Mouse (Mus musculus): ENCODE data around the gene Otop3. TPM values are rescaled to one million over a fixed set of nuclear protein-coding genes. Genes with fewer than 3 reads are reported as not detected.

Otop3 gene
- polyA plus RNA-seq, 1 experiment from 2014 or later, result not detected

GRCm38 (mm10) chr11:115300745-115301144, 33.8 kb upstream of the Otop3 start:
- no peaks in the 10 kb centered on the region for H3K36me3 ChIP-seq (ENCODE audit: control insufficient read depth, insufficient read depth, low read length)
- H3K4me2 ChIP-seq (ENCODE audit: low read length), result no peak overlapping the region
- no peak overlapping the region for H3K4me3 ChIP-seq (ENCODE audit: control insufficient read depth in 1 of 2, insufficient read depth in 1 of 2, low read depth in 1 of 2, low read length in 2 of 2)
- H3K27ac ChIP-seq (replicated peaks in 1 of 2; ENCODE audit: control insufficient read depth in 1 of 2, insufficient read depth in 1 of 2, low read depth in 2 of 2, low read length in 2 of 2), result no peak overlapping the region
- no peaks in the 10 kb centered on the region for H3K9me3 ChIP-seq (ENCODE audit: control insufficient read depth, low read length)
- ATAC-seq (ENCODE audit: insufficient number of reproducible peaks, insufficient read depth, low FRiP score, low read depth), result no peak
- no peak overlapping the region for H3K9ac ChIP-seq (ENCODE audit: low read length)
- peaks cover 12% of the 10 kb centered on the region for H3K27me3 ChIP-seq (ENCODE audit: control insufficient read depth, insufficient read depth, low read length)
- H3K4me1 ChIP-seq (ENCODE audit: control insufficient read depth in 2 of 2, insufficient read depth in 2 of 2, low read length in 2 of 2), result peaks cover 2 to 3% of the 10 kb centered on the region in 2 experiments; a peak in 1 of 4 replicates
- 79% methylated on average over 4 of the region's 4 CpGs for WGBS

DNA sequence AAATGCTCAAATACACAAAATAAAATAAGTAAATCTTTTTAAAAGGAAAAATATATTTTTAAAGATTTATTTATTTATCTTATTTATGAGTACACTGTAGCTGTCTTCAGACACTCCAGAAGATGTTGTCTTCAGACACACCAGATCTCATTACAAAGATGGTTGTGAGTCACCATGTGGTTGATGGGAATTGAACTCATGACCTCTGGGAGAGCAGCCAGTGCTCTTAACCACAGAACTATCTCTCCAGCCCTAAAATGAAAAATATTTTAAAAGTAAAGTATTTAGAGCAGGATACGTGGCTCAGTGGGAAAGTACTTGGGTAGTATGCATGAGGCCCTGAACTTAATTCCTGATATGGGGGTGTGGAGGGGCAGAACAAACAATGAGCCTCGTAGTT, 33.2 kb upstream of the Otop3 start:
- no peak overlapping the region for H3K4me2 ChIP-seq (ENCODE audit: low read length)
- H3K27ac ChIP-seq (replicated peaks in 1 of 2; ENCODE audit: control insufficient read depth in 1 of 2, insufficient read depth in 1 of 2, low read depth in 2 of 2, low read length in 2 of 2), result no peak overlapping the region
- H3K27me3 ChIP-seq (ENCODE audit: control insufficient read depth, insufficient read depth, low read length), result peaks cover 12% of the 10 kb centered on the region
- peaks cover 2 to 4% of the 10 kb centered on the region in 2 experiments; a peak in 1 of 4 replicates for H3K4me1 ChIP-seq (ENCODE audit: control insufficient read depth in 2 of 2, insufficient read depth in 2 of 2, low read length in 2 of 2)
- whole genome bisulfite sequencing, result 83% methylated on average over 2 of the region's 2 CpGs
- no peaks in the 10 kb centered on the region for H3K36me3 ChIP-seq (ENCODE audit: control insufficient read depth, insufficient read depth, low read length)
- H3K9ac ChIP-seq (ENCODE audit: low read length), result no peak overlapping the region
- no peak overlapping the region for H3K4me3 ChIP-seq (ENCODE audit: control insufficient read depth in 1 of 2, insufficient read depth in 1 of 2, low read depth in 1 of 2, low read length in 2 of 2)
- no peak for ATAC-seq (ENCODE audit: insufficient number of reproducible peaks, insufficient read depth, low FRiP score, low read depth)
- no peaks in the 10 kb centered on the region for H3K9me3 ChIP-seq (ENCODE audit: control insufficient read depth, low read length)

DNA sequence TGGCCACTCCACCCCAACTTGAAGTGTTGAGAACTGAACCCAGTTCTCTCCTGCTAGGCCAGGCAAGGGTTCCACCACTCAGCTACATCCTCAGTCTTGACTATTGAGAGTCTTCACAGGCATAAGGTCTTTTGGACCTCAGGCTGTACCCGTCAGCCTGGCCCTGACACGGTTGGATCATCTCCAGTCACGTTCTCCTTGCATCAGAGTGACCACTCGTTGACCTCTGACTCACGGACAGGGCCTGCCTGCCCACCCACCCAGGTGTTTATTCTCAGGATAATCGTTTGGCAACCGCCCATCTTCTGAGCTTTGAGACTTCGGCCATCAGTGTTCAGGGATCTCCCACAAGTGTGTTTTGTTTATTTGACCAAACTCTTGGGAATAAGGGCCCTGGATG, 31.4 kb upstream of the Otop3 start:
- Histone ChIP-seq H3K36me3 (ENCODE audit: control insufficient read depth, insufficient read depth, low read length) (no peaks in the 10 kb centered on the region), H3K4me3 (ENCODE audit: control insufficient read depth in 1 of 2, insufficient read depth in 1 of 2, low read depth in 1 of 2, low read length in 2 of 2) (no peak overlapping the region), H3K27me3 (ENCODE audit: control insufficient read depth, insufficient read depth, low read length) (peaks cover 5% of the 10 kb centered on the region), H3K27ac (replicated peaks in 1 of 2; ENCODE audit: control insufficient read depth in 1 of 2, insufficient read depth in 1 of 2, low read depth in 2 of 2, low read length in 2 of 2) (no peak overlapping the region), H3K4me2 (ENCODE audit: low read length) (no peak overlapping the region), H3K9me3 (ENCODE audit: control insufficient read depth, low read length) (no peaks in the 10 kb centered on the region), H3K4me1 (ENCODE audit: control insufficient read depth in 2 of 2, insufficient read depth in 2 of 2, low read length in 2 of 2) (peaks cover 0 to 2% of the 10 kb centered on the region in 2 experiments; a peak in 1 of 4 replicates), H3K9ac (ENCODE audit: low read length) (no peak overlapping the region)
- WGBS, result 55% methylated on average over 8 of the region's 8 CpGs
- no peak for ATAC-seq (ENCODE audit: insufficient number of reproducible peaks, insufficient read depth, low FRiP score, low read depth)

GRCm38 (mm10) chr11:115306863-115307262, 27.7 kb upstream of the Otop3 start, which contains the start of gene Otop2:
Otop2 (plus strand) TSS chr11:115307163.
- no peaks in the 10 kb centered on the region for H3K36me3 ChIP-seq (ENCODE audit: control insufficient read depth, insufficient read depth, low read length)
- WGBS, result 49% methylated on average over 8 of the region's 8 CpGs
- H3K27me3 ChIP-seq (ENCODE audit: control insufficient read depth, insufficient read depth, low read length), result 0 out of 2 replicates have a peak, but pooled peaks cover 1% of the 10 kb centered on the region
- H3K9me3 ChIP-seq (ENCODE audit: control insufficient read depth, low read length), result no peaks in the 10 kb centered on the region
- H3K4me1 ChIP-seq (ENCODE audit: control insufficient read depth in 2 of 2, insufficient read depth in 2 of 2, low read length in 2 of 2), result peaks cover 6 to 13% of the 10 kb centered on the region in 2 experiments; a peak in 3 of 4 replicates
- H3K9ac ChIP-seq (ENCODE audit: low read length), result no peak within 1 kb of the TSS
- H3K4me3 ChIP-seq (ENCODE audit: control insufficient read depth in 1 of 2, insufficient read depth in 1 of 2, low read depth in 1 of 2, low read length in 2 of 2), result no peak within 1 kb of the TSS
- no peak within 1 kb of the TSS for H3K27ac ChIP-seq (replicated peaks in 1 of 2; ENCODE audit: control insufficient read depth in 1 of 2, insufficient read depth in 1 of 2, low read depth in 2 of 2, low read length in 2 of 2)
- no peak within 1 kb of the TSS for H3K4me2 ChIP-seq (ENCODE audit: low read length)
- no peak for ATAC-seq (ENCODE audit: insufficient number of reproducible peaks, insufficient read depth, low FRiP score, low read depth)

- H3K27ac ChIP-seq (replicated peaks in 1 of 2; ENCODE audit: control insufficient read depth in 1 of 2, insufficient read depth in 1 of 2, low read depth in 2 of 2, low read length in 2 of 2), result no peak overlapping the region
- no peaks in the 10 kb centered on the region for H3K36me3 ChIP-seq (ENCODE audit: control insufficient read depth, insufficient read depth, low read length)
- no peak overlapping the region for H3K4me3 ChIP-seq (ENCODE audit: control insufficient read depth in 1 of 2, insufficient read depth in 1 of 2, low read depth in 1 of 2, low read length in 2 of 2)
- 57% methylated on average over 1 of the region's 1 CpGs for WGBS
- ATAC-seq (ENCODE audit: insufficient number of reproducible peaks, insufficient read depth, low FRiP score, low read depth), result no peak
- H3K9ac ChIP-seq (ENCODE audit: low read length), result no peak overlapping the region
- peaks cover 6 to 13% of the 10 kb centered on the region in 2 experiments; a peak in 3 of 4 replicates for H3K4me1 ChIP-seq (ENCODE audit: control insufficient read depth in 2 of 2, insufficient read depth in 2 of 2, low read length in 2 of 2)
- H3K9me3 ChIP-seq (ENCODE audit: control insufficient read depth, low read length), result no peaks in the 10 kb centered on the region
- no peak overlapping the region for H3K4me2 ChIP-seq (ENCODE audit: low read length)
- H3K27me3 ChIP-seq (ENCODE audit: control insufficient read depth, insufficient read depth, low read length), result peaks cover 12% of the 10 kb centered on the region
These were observed 25.8 kb upstream of the Otop3 start for GRCm38 (mm10) chr11:115308781-115309180.

DNA sequence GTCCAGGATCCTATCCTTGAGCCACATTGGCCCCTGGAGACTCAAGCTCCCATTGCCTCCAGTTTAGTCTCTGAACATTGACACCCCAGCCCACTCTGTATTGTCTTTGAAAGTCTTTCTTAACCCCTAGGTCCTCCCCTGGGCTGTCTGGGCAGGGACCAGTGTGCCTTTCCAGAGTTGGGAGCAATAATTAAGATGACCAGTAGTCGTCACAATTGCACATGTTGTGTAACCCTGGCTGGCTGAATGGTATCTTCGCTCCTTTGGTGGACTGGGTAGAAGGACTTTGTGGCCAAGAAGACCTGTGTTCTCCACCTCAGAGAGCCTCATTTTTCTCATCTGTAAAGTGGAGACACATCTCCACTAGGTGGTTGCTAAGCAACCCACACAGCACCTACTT, 20.3 kb upstream of the Otop3 start:
- H3K27me3 ChIP-seq (ENCODE audit: control insufficient read depth, insufficient read depth, low read length), result peaks cover 66% of the 10 kb centered on the region
- H3K9ac ChIP-seq (ENCODE audit: low read length), result no peak overlapping the region
- no peak for ATAC-seq (ENCODE audit: insufficient number of reproducible peaks, insufficient read depth, low FRiP score, low read depth)
- H3K27ac ChIP-seq (replicated peaks in 1 of 2; ENCODE audit: control insufficient read depth in 1 of 2, insufficient read depth in 1 of 2, low read depth in 2 of 2, low read length in 2 of 2), result no peak overlapping the region
- no peak overlapping the region for H3K4me3 ChIP-seq (ENCODE audit: control insufficient read depth in 1 of 2, insufficient read depth in 1 of 2, low read depth in 1 of 2, low read length in 2 of 2)
- H3K9me3 ChIP-seq (ENCODE audit: control insufficient read depth, low read length), result no peaks in the 10 kb centered on the region
- H3K4me2 ChIP-seq (ENCODE audit: low read length), result no peak overlapping the region
- no peaks in the 10 kb centered on the region for H3K36me3 ChIP-seq (ENCODE audit: control insufficient read depth, insufficient read depth, low read length)
- 35% methylated on average over 2 of the region's 2 CpGs for WGBS
- peaks cover 0 to 4% of the 10 kb centered on the region in 2 experiments; a peak in 2 of 4 replicates for H3K4me1 ChIP-seq (ENCODE audit: control insufficient read depth in 2 of 2, insufficient read depth in 2 of 2, low read length in 2 of 2)

GRCm38 (mm10) chr11:115317204-115317603, 17.3 kb upstream of the Otop3 start:
- no peaks in the 10 kb centered on the region for H3K9me3 ChIP-seq (ENCODE audit: control insufficient read depth, low read length)
- 55% methylated on average over 7 of the region's 7 CpGs for WGBS

More at GRCm38 (mm10) chr11:115317204-115317603, 17.3 kb upstream of the Otop3 start:
- no peak overlapping the region for H3K4me2 ChIP-seq (ENCODE audit: low read length)
- ATAC-seq (ENCODE audit: insufficient number of reproducible peaks, insufficient read depth, low FRiP score, low read depth), result no peak
- H3K4me1 ChIP-seq (ENCODE audit: control insufficient read depth in 2 of 2, insufficient read depth in 2 of 2, low read length in 2 of 2), result no peaks in the 10 kb centered on the region; a peak in 1 of 4 replicates
- no peak overlapping the region for H3K9ac ChIP-seq (ENCODE audit: low read length)
- H3K27me3 ChIP-seq (ENCODE audit: control insufficient read depth, insufficient read depth, low read length), result peaks cover 93% of the 10 kb centered on the region
- no peaks in the 10 kb centered on the region for H3K36me3 ChIP-seq (ENCODE audit: control insufficient read depth, insufficient read depth, low read length)
- no peak overlapping the region for H3K4me3 ChIP-seq (ENCODE audit: control insufficient read depth in 1 of 2, insufficient read depth in 1 of 2, low read depth in 1 of 2, low read length in 2 of 2)
- H3K27ac ChIP-seq (replicated peaks in 1 of 2; ENCODE audit: control insufficient read depth in 1 of 2, insufficient read depth in 1 of 2, low read depth in 2 of 2, low read length in 2 of 2), result no peak overlapping the region
